Mouse (Mus musculus): Measurements from ENCODE around the gene Haao. TPM values are rescaled to one million over a fixed set of nuclear protein-coding genes. Genes with fewer than 3 reads are reported as not detected.

Gene Haao
- polyA plus RNA-seq, 1 experiment from 2014 or later = not detected

DNA sequence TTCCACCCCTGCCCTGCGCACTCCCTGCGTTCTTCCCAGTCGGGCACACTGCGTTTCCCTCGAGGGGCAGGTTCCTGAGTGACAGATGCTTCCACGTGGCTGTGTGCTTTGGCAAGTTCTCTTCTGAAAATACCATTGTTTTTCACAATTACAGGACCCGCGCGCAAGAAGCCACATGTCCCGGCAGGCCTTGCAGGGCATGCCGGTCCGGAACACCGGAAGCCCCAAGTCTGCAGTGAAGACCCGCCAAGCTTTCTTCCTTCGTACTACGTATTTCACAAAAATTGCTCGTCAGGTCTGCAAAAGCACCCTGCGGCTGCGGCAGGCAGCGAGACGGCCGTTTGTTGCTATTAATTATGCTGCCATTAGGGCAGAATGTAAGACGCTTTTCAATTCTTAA is 55.4 kb downstream of the Haao start:
- H3K4me1 ChIP-seq (replicated peaks; ENCODE audit: control insufficient read depth, insufficient read depth, low read length) = 0 out of 2 replicates have a peak, but pooled peaks cover 6% of the 10 kb centered on the region
- H3K36me3 ChIP-seq (replicated peaks; ENCODE audit: control insufficient read depth, insufficient read depth) = no peaks in the 10 kb centered on the region
- peak overlapping the region; percentile 47 for H3K4me2 ChIP-seq (replicated peaks)
- 0 out of 2 replicates have a peak, but pooled peaks have one; percentile 31 for ATAC-seq (ENCODE audit: low FRiP score)
- H3K27me3 ChIP-seq (ENCODE audit: control insufficient read depth, insufficient read depth, low read length) = no peaks in the 10 kb centered on the region
- peak overlapping the region; percentile 44 for H3K9ac ChIP-seq
- no peaks in the 10 kb centered on the region for H3K9me3 ChIP-seq (ENCODE audit: control insufficient read depth, low read length)
- DNase-seq (ENCODE audit: low spot score) = no peak
- no peak overlapping the region for H3K27ac ChIP-seq
- WGBS = 42% methylated on average over 23 of the region's 23 CpGs
- peak overlapping the region; percentile 19 for H3K4me3 ChIP-seq (replicated peaks; ENCODE audit: low read length)

DNA sequence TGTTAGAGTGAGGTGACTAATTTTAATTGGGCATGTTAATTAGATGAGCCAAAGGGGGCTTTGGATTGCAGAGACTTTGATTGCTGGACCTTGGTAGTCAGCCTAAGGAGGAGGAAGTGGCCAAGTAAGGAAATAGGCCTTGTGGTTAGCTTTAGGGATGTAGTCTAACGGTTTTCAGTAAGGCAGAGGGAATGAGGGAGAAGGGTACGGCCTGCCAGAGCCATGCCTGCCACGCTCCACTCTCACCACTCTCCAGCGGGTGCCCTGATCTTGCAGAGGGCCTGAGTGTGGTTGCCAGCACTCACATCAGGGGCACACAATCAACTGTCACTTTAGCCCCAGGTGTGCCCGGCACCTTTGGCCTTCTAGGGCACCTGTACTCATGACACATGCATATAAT is 57.6 kb downstream of the Haao start:
- no peak for DNase-seq (ENCODE audit: low spot score)
- Histone ChIP-seq H3K9ac (no peak overlapping the region), H3K4me1 (replicated peaks; ENCODE audit: control insufficient read depth, insufficient read depth, low read length) (0 out of 2 replicates have a peak, but pooled peaks cover 6% of the 10 kb centered on the region), H3K36me3 (replicated peaks; ENCODE audit: control insufficient read depth, insufficient read depth) (no peaks in the 10 kb centered on the region), H3K9me3 (ENCODE audit: control insufficient read depth, low read length) (no peaks in the 10 kb centered on the region), H3K27ac (no peak overlapping the region), H3K27me3 (ENCODE audit: control insufficient read depth, insufficient read depth, low read length) (no peaks in the 10 kb centered on the region), H3K4me3 (replicated peaks; ENCODE audit: low read length) (no peak overlapping the region), H3K4me2 (replicated peaks) (no peak overlapping the region)
- ATAC-seq (ENCODE audit: low FRiP score) = no peak
- WGBS = 93% methylated on average over 5 of the region's 5 CpGs

DNA sequence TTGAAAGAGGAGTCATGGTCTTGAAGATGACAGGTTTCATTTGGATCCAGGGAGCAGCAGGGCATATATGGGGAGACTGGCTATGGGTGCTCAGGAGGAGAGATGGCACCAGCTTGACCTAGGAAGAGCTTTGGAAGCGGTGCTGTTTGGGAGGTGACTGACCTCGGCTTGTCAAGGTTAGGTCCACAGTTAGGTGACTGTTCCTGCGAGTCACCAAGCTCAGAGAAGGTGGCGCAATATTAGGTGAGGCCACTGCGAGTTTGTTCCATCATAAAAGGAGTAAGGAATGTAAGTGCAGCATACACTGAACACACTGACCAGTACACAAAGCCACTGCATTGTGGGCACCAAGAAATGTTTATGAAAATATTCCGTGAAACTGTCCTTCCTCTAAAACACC is 61.3 kb downstream of the Haao start:
- Histone ChIP-seq H3K27me3 (ENCODE audit: control insufficient read depth, insufficient read depth, low read length) (no peaks in the 10 kb centered on the region), H3K27ac (no peak overlapping the region), H3K4me1 (replicated peaks; ENCODE audit: control insufficient read depth, insufficient read depth, low read length) (no peaks in the 10 kb centered on the region), H3K36me3 (replicated peaks; ENCODE audit: control insufficient read depth, insufficient read depth) (no peaks in the 10 kb centered on the region), H3K4me3 (replicated peaks; ENCODE audit: low read length) (no peak overlapping the region), H3K9me3 (ENCODE audit: control insufficient read depth, low read length) (no peaks in the 10 kb centered on the region), H3K9ac (no peak overlapping the region), H3K4me2 (replicated peaks) (no peak overlapping the region)
- ATAC-seq (ENCODE audit: low FRiP score) (no peak), DNase-seq (ENCODE audit: low spot score) (no peak)
- 97% methylated on average over 6 of the region's 6 CpGs for WGBS

DNA sequence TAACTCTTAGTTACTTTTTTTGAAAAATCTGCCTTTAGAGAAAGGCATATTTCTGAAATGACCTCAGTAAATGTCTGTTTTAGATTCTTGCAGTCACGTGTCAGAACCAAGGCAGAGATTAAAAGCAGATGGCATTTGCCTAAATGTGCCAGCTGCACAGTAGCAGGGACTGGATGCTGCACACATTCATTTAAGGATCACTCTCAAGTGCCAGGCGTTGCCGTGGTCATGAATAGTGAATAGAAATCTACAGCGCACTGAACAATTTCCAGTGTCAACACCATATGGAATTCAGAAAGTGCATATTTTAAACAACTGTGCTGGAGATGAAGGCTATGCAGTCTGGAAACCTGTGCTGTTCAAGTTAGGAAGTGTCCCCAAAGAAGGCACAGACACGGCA is 65.0 kb downstream of the Haao start:
- ATAC-seq (ENCODE audit: low FRiP score) = 0 out of 2 replicates have a peak, but pooled peaks have one; percentile 40
- H3K4me1 ChIP-seq (replicated peaks; ENCODE audit: control insufficient read depth, insufficient read depth, low read length) = no peaks in the 10 kb centered on the region; the same call in 1 of the 2 replicates
- DNase-seq (ENCODE audit: low spot score) = no peak
- WGBS = 55% methylated on average over 5 of the region's 5 CpGs
- no peak overlapping the region for H3K4me3 ChIP-seq (replicated peaks; ENCODE audit: low read length)
- H3K4me2 ChIP-seq (replicated peaks) = no peak overlapping the region
- H3K27me3 ChIP-seq (ENCODE audit: control insufficient read depth, insufficient read depth, low read length) = no peaks in the 10 kb centered on the region
- no peaks in the 10 kb centered on the region for H3K9me3 ChIP-seq (ENCODE audit: control insufficient read depth, low read length)
- H3K27ac ChIP-seq = no peak overlapping the region
- H3K9ac ChIP-seq = no peak overlapping the region
- no peaks in the 10 kb centered on the region for H3K36me3 ChIP-seq (replicated peaks; ENCODE audit: control insufficient read depth, insufficient read depth)

Other genes with a start within 250 kb of the Haao start
- gene Kcng3, start 216.1 kb downstream of the Haao start, polyA plus RNA-seq (2014; fragmentation: Nextera tagmentation; extraction: Ambion mirVana) = 0.07 and 0.12 TPM in 2 replicates
- gene Mta3, start 141.8 kb downstream of the Haao start, polyA plus RNA-seq (2014; fragmentation: Nextera tagmentation; extraction: Ambion mirVana) = 34.3 and 34.8 TPM in 2 replicates

Data from hindbrain, embryonic 14.5 days (tissue).